Mouse (Mus musculus): ENCODE measurements around the gene Trf. TPM values are rescaled to one million over a fixed set of nuclear protein-coding genes. Genes with fewer than 3 reads are reported as not detected.

The Trf gene
- polyA plus RNA-seq, 1 experiment from 2014 or later = 1,198 TPM

Other genes starting within 250 kb of the Trf start
- gene Slco2a1, start 241.7 kb downstream of the Trf start, polyA plus RNA-seq (2018) = not detected in 3 replicates
- gene Rab6b, start 118.7 kb downstream of the Trf start, polyA plus RNA-seq (2018) = 1.6 to 3.2 TPM (median 1.8 TPM) in 3 replicates
- 17.1 to 39.7 TPM (median 24.4 TPM) in 3 replicates for gene Srprb, start 28.3 kb downstream of the Trf start, polyA plus RNA-seq (2018)
- 57.4 TPM in 1 of 3 replicates, not detected in the others for gene Gm20425, start 137 bp downstream of the Trf start, polyA plus RNA-seq (2018)
- gene 1300017J02Rik, start 74.6 kb upstream of the Trf start, polyA plus RNA-seq (2018) = not detected in 3 replicates
- gene Topbp1, start 74.8 kb upstream of the Trf start, polyA plus RNA-seq (2018) = 16.2 to 48.0 TPM (median 21.8 TPM) in 3 replicates
- 64.7 to 124 TPM (median 103 TPM) in 3 replicates for gene Cdv3, start 135.4 kb upstream of the Trf start, polyA plus RNA-seq (2018)
- gene Bfsp2, start 250.0 kb upstream of the Trf start, polyA plus RNA-seq (2018) = not detected in 3 replicates

All from macrophage (primary cell).